Mouse (Mus musculus) midbrain, embryonic 12.5 days (tissue): ENCODE measurements around the gene Tor1b. TPM values are rescaled to one million over a fixed set of nuclear protein-coding genes. Genes with fewer than 3 reads are reported as not detected.
"Not testable (repeated sequence)": the region's sequence is repeated elsewhere in the genome, so short reads cannot be mapped to it uniquely, and the experiment has no call there.

Source experiments
- ATAC-seq: fragments of 200-750 bp; cut with Nextera tagmentation; 2 replicates; pipeline ENCODE4 v1.8.0; 2017; ENCODE audit warnings: low read depth, moderate TSS enrichment, moderate library complexity; ENCODE audit not compliant: low FRiP score
- H3K27ac ChIP-seq: fragments of 300-500 bp; sonication (generic); replicated peaks from 2 replicates; pipeline ENCODE4 v1.5.1; 2016; ENCODE audit warnings: mild to moderate bottlenecking
- H3K27me3 ChIP-seq: fragments of 300-500 bp; sonication (generic); 2 replicates; pipeline ENCODE4 v1.6.1; 2016; ENCODE audit warnings: mild to moderate bottlenecking
- H3K36me3 ChIP-seq: fragments of 300-500 bp; sonication (generic); 2 replicates; pipeline ENCODE4 v1.6.1; 2016
- H3K4me1 ChIP-seq: fragments of 300-500 bp; sonication (generic); 2 replicates; pipeline ENCODE4 v1.6.1; 2016
- H3K4me2 ChIP-seq: fragments of 300-500 bp; sonication (generic); replicated peaks from 2 replicates; pipeline ENCODE4 v1.6.1; 2016; ENCODE audit warnings: mild to moderate bottlenecking, moderate library complexity
- H3K4me3 ChIP-seq: fragments of 300-500 bp; sonication (generic); 2 replicates; pipeline ENCODE4 v1.5.1; 2016; ENCODE audit warnings: mild to moderate bottlenecking
- H3K9ac ChIP-seq: fragments of 300-500 bp; sonication (generic); replicated peaks from 2 replicates; pipeline ENCODE4 v1.6.1; 2016; ENCODE audit warnings: mild to moderate bottlenecking, moderate library complexity
- H3K9me3 ChIP-seq: fragments of 300-500 bp; sonication (generic); 2 replicates; pipeline ENCODE4 v1.6.1; 2016; ENCODE audit warnings: mild to moderate bottlenecking
- WGBS: fragments of 180-500 bp; shearing (Covaris S2); methylation state at CpG from one replicate; pipeline ENCODE4 v1.1.7; 2016; 5-methylcytosine and 5-hydroxymethylcytosine counted together
- polyA plus RNA-seq: library from polyadenylated mRNA; unstranded; fragments of >200 nt; fragmentation: Nextera tagmentation; extraction: Ambion mirVana; gene quantifications from 2 replicates; pipeline ENCODE4 v1.2.1, GENCODE M21; 2016

Gene Tor1b
- polyA plus RNA-seq, result 20.4 and 22.2 TPM in 2 replicates

DNA sequence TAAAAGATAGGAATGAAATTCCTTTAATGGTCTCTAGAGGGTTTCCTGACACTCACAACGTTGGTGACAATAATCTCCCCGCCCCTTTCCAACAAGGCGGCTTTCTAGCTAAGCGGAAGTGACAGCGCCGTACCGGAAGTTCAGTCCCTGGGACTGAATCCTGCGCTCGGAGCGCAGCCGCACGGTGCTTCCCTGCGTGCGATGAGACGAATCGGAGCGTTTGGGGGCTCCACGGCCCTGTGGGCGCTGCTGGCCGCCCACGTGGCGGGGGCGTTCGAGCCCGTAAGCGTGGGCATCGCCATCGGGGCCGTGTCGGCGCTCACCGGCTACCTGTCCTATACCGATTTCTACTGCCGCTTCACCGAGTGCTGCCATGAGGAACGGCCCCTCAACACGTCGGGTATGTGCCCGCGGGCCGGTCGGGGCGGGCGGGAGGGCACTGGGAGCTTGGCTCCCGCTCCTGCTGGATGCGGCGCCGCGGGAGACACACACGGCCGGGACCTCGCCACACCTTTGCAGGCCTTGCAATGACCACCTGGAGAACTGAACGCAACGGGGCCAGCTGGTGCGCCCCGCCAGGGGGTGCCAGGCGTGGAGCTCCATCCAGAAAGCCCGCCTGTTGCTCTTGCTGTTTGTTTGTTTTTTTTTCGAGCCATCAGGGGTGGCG, at the start of gene Tor1b:
TSS of gene Tor1b (plus strand) at position 136 of the 667 bp plus-strand sequence.
- H3K4me1 ChIP-seq, result peaks cover 27% of the 10 kb centered on the region
- H3K4me2 ChIP-seq, result peak within 1 kb of the TSS; percentile 92
- ATAC-seq, result peak; percentile 88
- under 1% methylated on average over 58 of the region's 60 CpGs for WGBS
- no peaks in the 10 kb centered on the region for H3K9me3 ChIP-seq
- peak within 1 kb of the TSS; percentile 83 for H3K27ac ChIP-seq
- H3K36me3 ChIP-seq, result peaks cover 32% of the 10 kb centered on the region
- H3K27me3 ChIP-seq, result no peaks in the 10 kb centered on the region
- peak within 1 kb of the TSS; percentile 95 for H3K4me3 ChIP-seq
- H3K9ac ChIP-seq, result peak within 1 kb of the TSS; percentile 92

DNA sequence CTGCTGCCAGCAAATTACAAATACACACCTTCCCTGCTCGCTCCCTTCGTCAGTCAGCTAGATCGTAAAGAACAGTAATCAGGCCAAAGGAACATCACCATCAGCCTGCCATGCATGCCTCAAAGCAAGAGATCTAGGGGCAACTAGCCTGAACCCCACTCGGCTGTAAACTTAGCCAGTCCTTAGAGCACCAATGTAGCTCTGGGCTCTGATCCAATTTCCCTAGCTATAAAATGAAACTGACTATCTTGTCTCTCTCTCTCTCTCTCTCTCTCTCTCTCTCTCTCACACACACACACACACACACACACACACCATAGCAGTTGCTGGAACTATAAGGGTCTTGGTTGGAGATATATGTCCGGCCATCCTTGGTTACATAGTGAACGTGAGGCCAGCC, 48.5 kb upstream of the Tor1b start:
- no peak for ATAC-seq
- 88% methylated on average over 6 of the region's 6 CpGs for WGBS
- H3K4me2 ChIP-seq, result no peak overlapping the region

DNA sequence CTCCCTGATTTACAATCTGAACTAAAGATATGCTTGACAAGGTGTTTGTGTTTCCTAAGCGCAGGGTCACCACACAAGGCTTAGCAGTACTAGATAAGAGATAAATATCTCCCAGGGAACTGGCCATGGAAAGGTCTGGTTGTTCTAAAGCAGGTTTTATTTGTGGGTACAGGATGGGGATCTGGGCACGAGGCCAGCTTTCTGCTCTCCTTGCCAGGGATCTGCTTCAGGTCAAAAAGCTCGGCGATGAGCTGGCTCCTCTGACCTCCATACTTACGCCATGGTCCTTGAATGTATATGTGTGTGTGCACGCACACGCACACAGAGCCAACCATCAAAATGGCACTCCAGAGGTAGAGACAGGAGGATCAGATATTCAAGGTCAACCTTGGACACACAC, 47.8 kb upstream of the Tor1b start:
- no peaks in the 10 kb centered on the region for H3K36me3 ChIP-seq
- no peak for ATAC-seq
- no peak overlapping the region for H3K4me3 ChIP-seq
- H3K4me1 ChIP-seq, result peaks cover 15% of the 10 kb centered on the region
- H3K9me3 ChIP-seq, result no peaks in the 10 kb centered on the region
- peaks cover 14% of the 10 kb centered on the region for H3K27me3 ChIP-seq
- no peak overlapping the region for H3K27ac ChIP-seq
- H3K9ac ChIP-seq, result no peak overlapping the region
- no peak overlapping the region for H3K4me2 ChIP-seq
- 92% methylated on average over 7 of the region's 7 CpGs for WGBS

More for the DNA sequence above, 48.5 kb upstream of the Tor1b start:
- no peak overlapping the region for H3K4me3 ChIP-seq
- H3K9me3 ChIP-seq, result no peaks in the 10 kb centered on the region
- H3K27me3 ChIP-seq, result peaks cover 14% of the 10 kb centered on the region
- no peak overlapping the region for H3K9ac ChIP-seq
- H3K27ac ChIP-seq, result no peak overlapping the region
- H3K4me1 ChIP-seq, result peaks cover 15% of the 10 kb centered on the region
- H3K36me3 ChIP-seq, result no peaks in the 10 kb centered on the region

DNA sequence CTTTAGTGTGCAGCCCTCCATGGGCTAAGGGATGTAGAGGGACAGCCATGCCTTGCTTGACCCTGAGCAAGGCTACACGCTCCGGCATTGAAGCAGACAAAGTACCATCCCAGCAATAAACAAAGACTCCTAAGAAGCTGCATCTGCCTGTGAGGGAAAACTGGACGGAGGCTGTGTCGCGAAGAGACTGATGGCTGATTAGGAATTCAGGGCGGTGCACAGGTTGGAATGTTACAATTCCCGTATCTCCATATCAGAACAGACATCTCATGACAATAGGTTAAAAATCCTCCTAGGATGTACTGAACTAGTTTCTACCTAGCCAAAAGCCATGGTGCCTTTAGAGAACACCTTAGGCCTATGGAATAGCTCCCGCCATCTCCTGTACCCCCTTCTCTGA, 46.9 kb upstream of the Tor1b start:
- Histone ChIP-seq H3K9ac (no peak overlapping the region), H3K4me2 (no peak overlapping the region), H3K27me3 (peaks cover 14% of the 10 kb centered on the region), H3K4me1 (peaks cover 15% of the 10 kb centered on the region), H3K27ac (no peak overlapping the region), H3K4me3 (no peak overlapping the region), H3K9me3 (no peaks in the 10 kb centered on the region), H3K36me3 (no peaks in the 10 kb centered on the region)
- 81% methylated on average over 8 of the region's 8 CpGs for WGBS
- ATAC-seq, result no peak

DNA sequence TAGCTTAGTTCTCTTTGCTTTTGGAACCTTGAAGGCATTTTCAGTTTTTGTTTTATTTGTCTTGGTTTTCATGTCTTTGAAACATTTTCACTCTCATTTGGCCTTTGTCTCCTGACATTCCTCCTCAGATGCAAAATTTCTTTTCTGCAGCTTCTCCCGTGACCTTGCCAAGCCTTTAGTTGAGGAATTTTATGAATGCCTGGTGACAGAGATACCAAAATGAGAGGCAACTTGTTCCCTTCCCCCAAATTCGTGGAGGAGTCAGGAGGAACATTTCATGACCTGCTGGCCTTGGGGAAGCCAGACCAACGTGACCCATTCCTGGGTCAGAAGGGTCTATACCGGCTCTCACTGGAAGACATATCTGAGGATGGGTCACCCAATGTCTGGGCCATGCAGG, 46.1 kb upstream of the Tor1b start:
- Histone ChIP-seq H3K27me3 (peaks cover 10% of the 10 kb centered on the region), H3K9me3 (no peaks in the 10 kb centered on the region), H3K9ac (no peak overlapping the region), H3K4me2 (no peak overlapping the region), H3K4me1 (peaks cover 15% of the 10 kb centered on the region), H3K4me3 (no peak overlapping the region), H3K27ac (no peak overlapping the region), H3K36me3 (no peaks in the 10 kb centered on the region)
- ATAC-seq, result no peak
- 65% methylated on average over 4 of the region's 4 CpGs for WGBS

DNA sequence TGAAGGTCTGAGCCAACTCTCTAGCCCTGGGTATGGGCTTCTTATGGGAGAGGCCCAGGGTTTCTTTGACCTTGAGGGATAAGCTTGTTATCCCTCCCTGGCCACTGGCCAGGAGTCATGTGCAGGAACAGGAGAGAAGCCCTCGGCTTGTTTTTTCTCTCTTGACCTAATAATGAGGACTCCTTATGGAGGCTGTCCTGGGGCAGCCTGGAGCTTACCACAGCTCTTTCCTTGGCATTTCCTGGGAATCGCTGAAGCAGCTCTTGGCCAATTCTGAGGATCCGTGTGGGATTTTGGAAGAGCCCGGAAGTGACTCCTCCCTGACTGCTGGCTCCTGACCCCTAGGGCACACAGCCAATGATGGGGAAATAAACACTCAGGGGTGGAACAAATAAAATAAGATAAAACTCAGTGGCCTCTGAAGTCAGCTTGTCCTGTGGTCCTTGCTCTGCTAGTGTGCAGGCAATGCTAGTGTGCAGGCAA, 40.4 kb upstream of the Tor1b start:
- no peak overlapping the region for H3K4me3 ChIP-seq
- H3K9ac ChIP-seq, result no peak overlapping the region
- ATAC-seq, result no peak
- H3K27me3 ChIP-seq, result no peaks in the 10 kb centered on the region
- no peak overlapping the region for H3K27ac ChIP-seq
- 61% methylated on average over 4 of the region's 4 CpGs for WGBS
- no peaks in the 10 kb centered on the region for H3K4me1 ChIP-seq
- H3K9me3 ChIP-seq, result no peaks in the 10 kb centered on the region
- no peak overlapping the region for H3K4me2 ChIP-seq
- H3K36me3 ChIP-seq, result no peaks in the 10 kb centered on the region

DNA sequence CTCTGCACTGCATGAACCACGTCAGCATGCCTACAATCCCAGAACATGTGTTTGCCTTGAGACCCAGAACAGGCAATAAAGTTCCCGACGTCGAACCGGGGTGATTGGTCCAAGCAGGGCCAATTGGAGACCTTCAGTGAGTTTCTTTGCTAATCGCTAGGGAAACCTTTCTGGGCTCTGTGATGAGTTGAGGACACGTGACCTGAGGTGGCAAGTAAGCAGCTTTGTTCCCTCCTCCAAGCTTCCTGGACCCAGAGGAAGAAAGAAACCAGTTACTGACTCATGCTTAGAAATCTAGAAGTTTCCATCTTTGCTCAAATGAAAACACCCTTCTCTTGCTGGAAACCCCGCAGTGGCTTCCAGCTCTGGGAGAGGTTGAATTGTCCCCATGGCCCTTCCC, 39.7 kb upstream of the Tor1b start:
- Histone ChIP-seq H3K4me1 (no peaks in the 10 kb centered on the region), H3K27ac (no peak overlapping the region), H3K4me3 (no peak overlapping the region), H3K36me3 (no peaks in the 10 kb centered on the region), H3K9me3 (no peaks in the 10 kb centered on the region), H3K9ac (no peak overlapping the region), H3K4me2 (no peak overlapping the region), H3K27me3 (no peaks in the 10 kb centered on the region)
- WGBS, result 85% methylated on average over 8 of the region's 8 CpGs
- ATAC-seq, result no peak

DNA sequence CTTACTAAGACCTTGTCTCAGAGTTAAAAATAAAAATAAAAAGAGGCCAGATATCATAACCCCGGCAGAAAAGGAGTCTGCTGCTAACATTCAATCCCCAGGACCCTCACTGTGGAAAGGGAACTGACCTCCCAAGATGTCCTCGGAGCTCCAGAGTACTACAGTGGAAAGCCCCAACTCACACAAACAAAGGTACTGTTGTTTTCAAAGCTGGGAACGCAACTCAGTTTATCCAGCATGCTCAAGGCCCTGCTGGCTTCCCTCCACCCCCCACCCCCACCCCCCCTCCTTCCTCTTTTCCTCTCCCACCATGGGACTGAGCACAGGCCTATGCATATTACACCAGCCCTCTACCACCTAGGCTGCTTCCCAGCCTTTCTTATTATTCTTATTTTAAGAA, 37.9 kb upstream of the Tor1b start:
- Histone ChIP-seq H3K4me3 (no peak overlapping the region), H3K36me3 (no peaks in the 10 kb centered on the region), H3K27me3 (no peaks in the 10 kb centered on the region), H3K27ac (no peak overlapping the region), H3K9ac (no peak overlapping the region), H3K9me3 (no peaks in the 10 kb centered on the region), H3K4me1 (no peaks in the 10 kb centered on the region), H3K4me2 (no peak overlapping the region)
- WGBS, result 44% methylated on average over 3 of the region's 3 CpGs
- ATAC-seq, result no peak

DNA sequence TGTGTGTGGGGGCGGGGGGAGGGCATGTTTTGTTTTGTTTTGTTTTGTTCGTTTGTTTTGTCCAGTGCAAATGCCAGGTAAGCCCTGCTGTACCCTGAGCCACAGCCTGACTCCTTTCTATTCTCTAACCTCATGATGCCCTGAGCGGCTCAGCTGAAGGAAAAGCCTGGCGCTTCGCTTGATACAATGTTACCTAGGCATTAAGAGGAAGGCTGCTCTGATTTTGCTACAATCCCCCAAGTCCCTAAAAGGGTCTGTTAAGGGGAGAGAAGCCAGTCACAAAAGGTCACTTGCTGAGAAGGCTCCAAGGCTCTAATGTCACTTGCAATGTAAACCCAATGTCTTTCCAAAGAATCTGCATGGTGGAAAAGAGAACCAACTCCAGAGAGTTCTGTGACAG, 37.4 kb upstream of the Tor1b start:
- no peak for ATAC-seq
- Histone ChIP-seq H3K27ac (no peak overlapping the region), H3K9ac (no peak overlapping the region), H3K36me3 (no peaks in the 10 kb centered on the region), H3K4me2 (no peak overlapping the region), H3K4me1 (no peaks in the 10 kb centered on the region), H3K4me3 (no peak overlapping the region), H3K9me3 (no peaks in the 10 kb centered on the region), H3K27me3 (no peaks in the 10 kb centered on the region)
- 68% methylated on average over 5 of the region's 5 CpGs for WGBS

DNA sequence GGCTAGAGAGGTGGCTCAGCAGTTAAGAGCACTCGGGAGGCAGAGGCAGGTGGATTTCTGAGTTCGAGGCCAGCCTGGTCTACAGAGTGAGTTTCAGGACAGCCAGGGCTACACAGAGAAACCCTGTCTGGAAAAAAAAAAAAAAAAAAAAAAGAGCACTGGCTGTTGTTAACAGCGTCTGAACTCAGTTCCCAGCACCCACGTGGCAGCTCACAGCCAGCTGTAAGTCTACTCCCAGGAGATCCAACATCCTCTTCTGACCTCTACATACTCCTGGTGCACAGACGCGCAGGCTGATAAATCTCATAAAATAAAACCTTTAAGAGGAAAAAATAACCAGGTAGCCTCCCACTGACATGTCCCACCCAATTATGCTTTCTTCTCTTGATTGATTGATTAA, 36.8 kb upstream of the Tor1b start:
- not testable (repeated sequence) for H3K27me3 ChIP-seq, H3K27ac ChIP-seq, ATAC-seq, H3K4me3 ChIP-seq, H3K9me3 ChIP-seq, H3K9ac ChIP-seq, H3K36me3 ChIP-seq, H3K4me2 ChIP-seq, H3K4me1 ChIP-seq
- 75% methylated on average over 6 of the region's 6 CpGs for WGBS

DNA sequence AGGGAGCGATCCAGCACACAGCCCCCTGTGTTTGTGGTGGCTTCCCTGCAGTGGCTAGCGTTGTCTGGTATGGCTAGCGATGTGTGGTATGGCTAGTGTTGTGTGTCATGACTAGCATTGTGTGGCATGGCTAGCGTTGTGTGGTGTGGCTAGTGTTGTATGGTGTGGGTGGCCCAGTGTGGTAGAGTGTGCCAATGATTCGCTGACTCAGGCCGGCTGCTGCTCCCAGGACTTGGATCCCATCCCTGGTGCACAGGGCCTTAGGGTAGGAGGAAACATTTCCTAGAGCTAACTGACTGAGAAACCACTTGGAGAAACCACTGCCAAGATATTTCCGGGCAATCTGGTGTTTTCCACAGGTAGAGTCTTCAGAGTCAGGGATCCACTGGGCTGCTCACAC, 35.1 kb upstream of the Tor1b start:
- no peak for ATAC-seq
- Histone ChIP-seq H3K27ac (no peak overlapping the region), H3K4me2 (no peak overlapping the region), H3K36me3 (no peaks in the 10 kb centered on the region), H3K4me1 (no peaks in the 10 kb centered on the region), H3K27me3 (no peaks in the 10 kb centered on the region), H3K9me3 (no peaks in the 10 kb centered on the region), H3K4me3 (no peak overlapping the region), H3K9ac (no peak overlapping the region)
- WGBS, result 91% methylated on average over 7 of the region's 7 CpGs

DNA sequence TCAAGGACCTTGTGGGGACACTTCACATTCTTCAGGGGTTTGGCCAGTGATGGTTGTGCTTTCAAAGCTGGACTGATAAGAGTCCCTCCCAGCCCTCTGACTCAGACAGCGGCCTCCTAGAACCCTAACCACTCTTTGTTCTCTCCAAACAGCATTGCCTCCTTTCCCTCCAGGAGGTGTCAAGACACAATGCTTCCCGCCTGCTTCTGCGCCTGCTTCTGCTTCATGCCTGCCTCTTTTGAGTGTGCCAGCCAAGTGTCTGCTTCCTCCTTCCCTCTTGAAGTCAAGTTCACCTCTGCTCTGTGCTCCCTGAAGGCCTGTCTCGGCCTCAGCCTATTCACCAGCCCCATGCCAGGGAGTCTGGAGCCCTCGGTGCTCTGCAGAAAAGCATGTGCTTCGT, 34.6 kb upstream of the Tor1b start:
- Histone ChIP-seq H3K4me1 (no peaks in the 10 kb centered on the region), H3K36me3 (no peaks in the 10 kb centered on the region), H3K4me2 (no peak overlapping the region), H3K27me3 (no peaks in the 10 kb centered on the region), H3K27ac (no peak overlapping the region), H3K9me3 (no peaks in the 10 kb centered on the region), H3K4me3 (no peak overlapping the region), H3K9ac (no peak overlapping the region)
- WGBS, result 60% methylated on average over 6 of the region's 6 CpGs
- no peak for ATAC-seq

DNA sequence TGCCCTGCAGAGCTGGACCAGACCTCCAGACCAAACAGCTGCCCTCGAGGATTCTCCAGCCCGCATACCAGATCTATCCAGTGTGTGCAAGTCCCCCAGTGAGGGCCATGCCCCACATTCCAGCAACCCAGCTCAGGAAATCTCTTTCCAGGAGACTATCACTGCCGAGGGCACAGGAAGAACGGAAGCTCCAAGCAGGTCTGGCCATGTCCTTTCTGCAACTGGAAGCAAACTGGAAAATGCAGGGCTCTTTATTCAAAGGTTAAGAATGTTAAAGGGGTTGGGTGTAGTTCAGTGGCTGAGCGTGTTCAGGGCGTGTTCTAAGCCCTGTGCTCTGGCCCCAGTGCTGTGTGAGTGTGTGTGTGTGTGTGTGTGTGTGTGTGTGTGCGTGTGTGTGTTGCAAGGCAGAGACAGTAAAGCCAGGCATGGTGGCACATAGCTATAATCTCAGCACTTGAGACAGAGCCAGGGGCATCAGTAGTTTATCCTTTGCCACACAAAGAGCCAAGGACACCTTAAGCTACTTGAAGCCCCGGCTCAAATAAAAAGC, 33.9 kb upstream of the Tor1b start:
- no peaks in the 10 kb centered on the region for H3K4me1 ChIP-seq
- no peak overlapping the region for H3K9ac ChIP-seq
- WGBS, result 61% methylated on average over 8 of the region's 8 CpGs
- no peak overlapping the region for H3K4me2 ChIP-seq
- H3K36me3 ChIP-seq, result no peaks in the 10 kb centered on the region
- H3K27me3 ChIP-seq, result no peaks in the 10 kb centered on the region
- ATAC-seq, result no peak
- no peak overlapping the region for H3K27ac ChIP-seq
- no peak overlapping the region for H3K4me3 ChIP-seq
- H3K9me3 ChIP-seq, result no peaks in the 10 kb centered on the region
